Mouse (Mus musculus): ENCODE measurements around the gene Zfp967. TPM values are rescaled to one million over a fixed set of nuclear protein-coding genes. Genes with fewer than 3 reads are reported as not detected.

The Zfp967 gene
- not detected for total RNA-seq (2023)

DNA sequence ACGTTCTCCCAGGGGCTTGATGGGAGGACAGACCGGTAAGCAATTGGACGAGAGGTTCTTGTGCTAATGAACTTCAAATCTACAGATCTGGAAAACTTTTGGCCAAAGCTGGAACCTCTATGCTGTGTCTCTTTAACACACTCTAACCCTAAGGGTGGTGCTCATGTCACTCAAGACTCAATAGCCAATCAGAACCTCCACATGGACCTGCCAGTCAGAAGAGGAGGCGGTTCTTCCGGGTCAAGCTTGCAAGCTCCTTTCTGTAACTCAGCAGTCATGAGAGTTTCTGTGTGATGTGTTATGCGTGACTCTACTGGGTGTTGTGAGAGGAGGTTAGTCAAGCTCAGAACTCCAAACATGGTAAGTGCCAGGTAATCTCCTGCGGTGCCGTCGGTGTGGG is at the start of gene Zfp967:
Gene Zfp967 (plus strand): TSS at position 301 of the 400 bp plus-strand sequence.

DNA sequence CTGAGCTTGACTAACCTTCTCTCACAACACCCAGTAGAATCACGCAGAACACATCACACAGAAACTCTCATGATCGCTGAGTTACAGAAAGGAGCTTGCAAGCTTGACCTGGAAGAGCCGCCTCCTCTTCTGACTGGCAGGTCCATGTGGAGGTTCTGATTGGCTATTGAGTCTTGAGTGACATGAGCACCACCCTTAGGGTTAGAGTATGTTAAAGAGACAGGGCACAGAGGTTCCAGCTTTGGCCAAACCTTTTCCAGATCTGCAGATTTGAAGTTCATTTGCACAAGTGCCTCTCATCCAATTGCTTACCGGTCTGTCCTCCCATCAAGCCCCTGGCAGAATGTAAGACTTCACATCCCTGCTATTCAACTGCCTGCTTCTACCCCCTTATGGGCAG is 34.2 kb upstream of the Zfp967 start, which contains the start of gene Gm14434:
Gene Gm14434 (minus strand): TSS at position 101 of the 400 bp plus-strand sequence.

Other genes starting within 250 kb of the Zfp967 start
- not detected for gene Gm11009, start 201.6 kb upstream of the Zfp967 start, total RNA-seq (2023)
- gene Gm14435, start 97.5 kb upstream of the Zfp967 start, total RNA-seq (2023): 1 to 10 TPM; 4.8 to 8.5 TPM
- gene Gm14434, start 34.3 kb upstream of the Zfp967 start, total RNA-seq (2023): 1 to 10 TPM in 1 of 2 experiments, not detected in 1; 2.6 TPM
- 1 to 10 TPM; 2.3 to 2.5 TPM for gene Gm14308, start 115.3 kb downstream of the Zfp967 start, total RNA-seq (2023)
- gene Zfp973, start 149.5 kb downstream of the Zfp967 start, total RNA-seq (2023): 1 to 10 TPM; 4.2 to 7.2 TPM
- 1 to 10 TPM; 1.8 to 5.5 TPM for gene Gm14305, start 187.3 kb downstream of the Zfp967 start, total RNA-seq (2023)

All from B cell, adult 67 days (primary cell).